Mouse (Mus musculus): ENCODE data around the gene Ltk.

GRCm38 (mm10) chr2:119799961-119800550 lies 39.8 kb upstream of the Ltk start:
- TF ChIP-seq CTCF (IDR thresholded peaks at IDR 0.05) (no peak), EP300 (IDR thresholded peaks at IDR 0.05) (no peak)
